Mouse (Mus musculus): ENCODE data around the gene Vmn1r185.
"Not testable (repeated sequence)": the region's sequence is repeated elsewhere in the genome, so short reads cannot be mapped to it uniquely, and the experiment has no call there.

Vmn1r185 gene

DNA sequence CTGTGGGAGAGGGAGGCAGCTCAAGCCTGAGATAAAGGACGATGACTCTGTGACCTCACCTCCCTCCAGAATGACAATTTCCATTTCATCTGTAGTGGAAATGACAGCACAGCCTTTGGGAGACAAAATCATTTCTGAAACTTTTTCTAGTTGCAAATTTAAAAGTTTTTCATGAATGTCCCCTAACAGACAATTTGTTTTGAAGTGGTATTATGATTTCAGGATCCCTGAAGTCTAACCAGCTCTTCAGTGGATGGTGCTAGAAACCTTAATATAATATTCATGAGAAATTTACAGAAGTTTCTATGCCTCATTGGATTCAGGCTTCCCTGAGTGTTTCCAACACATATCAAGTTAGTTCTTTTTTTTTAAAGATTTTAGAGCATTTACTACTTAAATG, at the start of gene Vmn1r185:
Gene Vmn1r185, minus strand, starts transcription at position 101 of the 400 bp plus-strand sequence.
- DNase-seq (ENCODE audit: extremely low read depth, low read depth), result not testable (repeated sequence)

- not testable (repeated sequence) for DNase-seq (ENCODE audit: extremely low read depth, low read depth)
Observed at GRCm38 (mm10) chr7:26667466-26667865, 49.2 kb upstream of the Vmn1r185 start.

GRCm38 (mm10) chr7:26666011-26666410, 47.7 kb upstream of the Vmn1r185 start:
- no peak for DNase-seq (ENCODE audit: extremely low read depth, low read depth)

DNA sequence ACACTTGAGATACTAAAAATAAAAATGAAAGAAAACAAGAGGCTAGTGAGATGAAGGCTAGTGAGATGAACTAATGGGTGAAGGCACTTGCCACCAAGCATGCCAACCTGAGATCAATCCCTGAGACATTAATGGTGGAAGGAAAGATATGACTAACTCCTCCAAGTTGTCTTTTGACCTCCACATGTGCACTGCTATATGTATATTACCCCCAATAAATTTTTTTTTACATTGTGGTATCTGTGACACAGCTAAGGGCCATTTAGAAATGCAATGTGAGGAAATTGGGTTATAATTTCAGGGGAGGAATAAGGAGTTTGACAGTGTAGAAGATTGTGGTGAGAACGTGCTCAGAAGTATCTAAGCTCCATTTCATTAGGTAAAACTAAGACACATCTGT, 28.5 kb downstream of the Vmn1r185 start:
- DNase-seq (ENCODE audit: extremely low read depth, low read depth), result no peak

- no peak for DNase-seq (ENCODE audit: extremely low read depth, low read depth)
Observed at GRCm38 (mm10) chr7:26589077-26589476, 29.2 kb downstream of the Vmn1r185 start.
